Mouse (Mus musculus): ENCODE measurements around the gene Stx18.

Stx18 gene

DNA sequence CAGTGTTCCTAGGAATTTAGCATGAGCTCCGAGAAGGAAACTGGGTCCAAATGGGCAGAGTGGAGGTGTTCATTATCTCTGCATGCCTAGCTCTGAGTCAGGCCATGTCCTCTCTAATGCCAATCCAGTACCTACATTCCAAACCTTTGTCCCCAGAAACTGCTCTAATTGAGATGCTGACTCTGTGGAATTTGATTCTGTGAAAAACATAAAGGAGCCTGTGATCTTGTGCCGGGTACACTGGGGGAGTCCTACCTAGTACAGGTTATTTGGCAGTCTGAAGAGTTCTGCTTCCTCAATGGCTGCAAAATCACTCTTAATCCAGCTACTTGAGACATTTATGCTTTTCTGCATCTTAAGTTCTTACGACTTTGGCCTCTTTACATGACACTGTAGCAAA, 40.0 kb downstream of the Stx18 start:
- no peak for DNase-seq (ENCODE audit: low read depth, low spot score)

DNA sequence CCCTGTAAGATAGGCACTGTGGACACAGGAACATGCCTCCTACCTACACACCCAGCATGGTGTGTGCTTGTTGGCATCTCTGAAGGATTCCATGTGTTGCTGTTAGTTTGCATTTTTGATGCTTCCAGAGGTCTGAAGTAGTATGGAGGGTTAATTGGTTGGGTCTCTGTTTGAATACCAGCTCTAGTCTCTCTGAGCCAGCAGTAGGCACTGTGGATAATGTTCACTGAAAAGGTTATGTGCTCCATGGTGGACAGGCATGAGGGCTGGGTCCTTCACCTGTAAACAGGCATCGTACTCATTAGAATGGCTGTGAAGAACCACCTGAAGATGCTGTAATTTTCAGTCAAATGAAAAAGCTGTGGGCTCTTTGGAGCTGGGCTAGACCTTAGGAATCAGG, 41.9 kb downstream of the Stx18 start:
- DNase-seq (ENCODE audit: low read depth, low spot score), result no peak

DNA sequence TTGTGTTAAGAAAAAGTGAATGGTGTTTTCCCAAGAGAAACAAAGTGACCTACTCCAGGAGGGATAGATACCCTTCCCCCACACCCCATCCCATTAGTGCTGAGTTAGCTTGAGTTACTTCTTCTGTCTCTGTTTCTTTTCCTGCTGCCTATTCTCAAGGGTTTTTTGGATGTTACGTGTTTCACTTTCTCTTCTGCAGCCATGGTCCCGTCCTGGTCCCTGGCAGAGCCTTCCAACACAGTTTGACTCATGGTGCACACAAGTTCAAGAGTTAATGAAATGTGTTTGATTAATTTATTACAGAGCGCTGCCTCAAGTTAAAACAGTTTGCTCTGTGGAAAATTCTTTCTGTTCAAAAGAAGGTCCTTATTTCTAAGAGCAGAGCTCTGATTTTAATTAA, 44.0 kb downstream of the Stx18 start:
- DNase-seq (ENCODE audit: low read depth, low spot score), result no peak

DNA sequence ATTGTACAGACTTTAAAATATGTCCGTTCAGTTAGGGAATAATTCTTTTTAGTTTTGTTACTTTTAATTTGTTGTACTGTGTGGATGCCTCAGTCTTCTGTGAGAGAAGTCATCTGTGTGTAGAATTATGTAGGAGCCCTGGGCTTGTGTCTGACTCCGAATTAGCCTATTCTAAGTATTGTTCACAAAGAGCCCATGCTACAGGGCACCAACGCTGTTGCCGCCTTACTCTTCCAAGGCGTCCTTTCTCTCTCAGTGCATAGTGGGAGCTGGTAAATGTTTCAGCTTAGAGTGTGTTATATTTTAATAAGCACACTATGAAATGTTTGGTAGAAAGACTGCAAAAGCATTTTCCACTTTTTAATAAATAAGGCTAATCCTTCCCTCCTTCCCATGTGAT, 44.8 kb downstream of the Stx18 start:
- no peak for DNase-seq (ENCODE audit: low read depth, low spot score)

DNA sequence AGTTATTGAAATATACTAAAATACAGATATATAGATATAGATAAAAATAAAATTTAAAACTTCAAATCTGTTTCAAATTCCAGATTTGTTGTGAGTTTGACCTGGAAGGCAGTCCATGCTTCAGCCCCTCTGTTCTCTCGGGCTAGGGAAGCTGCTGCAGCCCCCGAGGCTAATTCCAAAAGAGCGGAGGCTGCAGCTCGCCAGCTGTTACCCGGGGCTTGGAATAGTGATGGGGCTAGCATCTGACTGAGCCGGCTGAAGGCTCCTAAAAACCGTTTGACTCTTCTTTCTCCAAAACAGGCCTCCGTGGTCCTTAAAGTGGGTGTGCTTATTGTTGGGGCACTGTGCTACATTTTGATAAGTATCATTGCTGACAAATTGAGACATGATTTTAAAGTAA, 46.1 kb downstream of the Stx18 start:
- DNase-seq (ENCODE audit: low read depth, low spot score), result no peak

DNA sequence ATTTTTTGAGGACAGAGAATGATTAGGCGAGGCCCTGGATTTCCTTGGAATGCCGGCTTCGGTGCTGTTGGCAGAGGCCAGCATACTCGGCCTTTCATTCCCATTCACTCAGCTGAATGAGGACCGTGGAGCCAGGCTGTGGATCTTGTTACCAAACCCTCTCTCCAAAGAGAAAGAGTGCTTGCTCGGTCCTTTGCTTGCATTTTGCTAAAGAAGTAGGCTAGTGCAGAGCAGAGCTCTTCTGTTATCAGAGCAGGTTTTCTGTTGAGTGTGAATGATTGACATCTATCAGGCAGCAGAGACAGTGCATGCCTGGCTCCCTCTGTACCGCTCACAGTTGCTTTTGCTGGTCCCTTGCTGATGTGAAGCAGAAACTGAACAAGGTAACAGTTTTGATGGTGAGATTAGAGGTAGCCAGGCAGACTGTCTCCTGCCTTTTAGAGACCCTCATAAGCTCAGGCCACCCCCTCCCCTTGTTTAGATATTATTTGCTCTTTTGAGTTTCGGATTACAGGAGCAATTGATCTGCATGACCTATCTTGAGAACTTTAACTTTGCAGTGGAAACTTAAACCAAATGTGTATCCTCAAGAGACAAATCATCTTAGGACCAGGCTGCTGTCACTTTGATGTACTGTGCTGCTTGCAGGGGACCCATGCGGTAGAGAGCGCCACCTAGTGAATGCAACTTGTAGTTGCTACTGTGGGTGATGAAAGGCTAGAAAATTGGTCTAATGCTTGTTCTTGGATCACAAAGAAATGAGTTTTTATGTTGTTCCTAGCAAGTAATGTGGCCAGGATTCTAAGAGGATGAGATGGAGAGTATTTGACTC, 47.2 kb downstream of the Stx18 start:
- peak; percentile 62 for DNase-seq (ENCODE audit: low read depth, low spot score)

DNA sequence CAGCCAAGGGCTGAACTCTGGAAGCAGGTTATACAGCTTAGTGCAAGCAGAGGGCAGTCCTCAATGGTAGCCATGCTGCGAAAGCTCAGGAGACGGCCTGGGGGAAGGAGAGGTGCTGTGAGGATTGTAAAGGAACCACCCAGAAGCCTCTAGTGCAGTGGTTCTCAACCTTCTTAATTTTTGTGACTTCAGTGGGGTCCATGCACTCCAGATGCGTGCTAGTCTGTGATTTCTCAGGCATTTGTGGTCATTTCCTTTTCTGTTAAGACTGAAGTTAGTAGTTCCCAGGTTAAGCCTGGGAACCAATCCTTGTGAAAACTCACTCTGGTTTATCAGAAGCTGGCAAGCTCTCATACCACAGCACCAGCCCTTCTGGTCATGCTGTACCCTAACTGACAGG, 51.6 kb downstream of the Stx18 start:
- DNase-seq (ENCODE audit: low read depth, low spot score), result no peak

DNA sequence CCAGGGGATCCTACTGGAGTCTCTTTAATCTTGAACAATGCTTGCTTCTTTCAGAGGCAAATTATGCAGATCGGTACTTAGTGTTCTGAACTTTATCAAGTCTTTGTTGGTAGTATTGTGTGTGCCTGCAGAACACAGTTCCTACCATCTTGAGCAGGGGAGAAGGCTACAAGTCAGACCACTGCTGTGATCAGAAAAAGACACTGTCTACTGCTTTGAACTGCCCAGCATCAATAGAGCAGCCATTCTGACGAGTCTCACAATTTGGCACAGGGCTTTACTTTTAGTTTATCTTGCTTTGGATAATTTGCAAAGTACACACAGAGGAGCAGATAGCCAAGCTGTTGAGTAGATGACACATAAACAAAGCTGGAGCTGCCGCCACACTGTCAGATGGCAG, 52.0 kb downstream of the Stx18 start:
- DNase-seq (ENCODE audit: low read depth, low spot score), result peak; percentile 49

DNA sequence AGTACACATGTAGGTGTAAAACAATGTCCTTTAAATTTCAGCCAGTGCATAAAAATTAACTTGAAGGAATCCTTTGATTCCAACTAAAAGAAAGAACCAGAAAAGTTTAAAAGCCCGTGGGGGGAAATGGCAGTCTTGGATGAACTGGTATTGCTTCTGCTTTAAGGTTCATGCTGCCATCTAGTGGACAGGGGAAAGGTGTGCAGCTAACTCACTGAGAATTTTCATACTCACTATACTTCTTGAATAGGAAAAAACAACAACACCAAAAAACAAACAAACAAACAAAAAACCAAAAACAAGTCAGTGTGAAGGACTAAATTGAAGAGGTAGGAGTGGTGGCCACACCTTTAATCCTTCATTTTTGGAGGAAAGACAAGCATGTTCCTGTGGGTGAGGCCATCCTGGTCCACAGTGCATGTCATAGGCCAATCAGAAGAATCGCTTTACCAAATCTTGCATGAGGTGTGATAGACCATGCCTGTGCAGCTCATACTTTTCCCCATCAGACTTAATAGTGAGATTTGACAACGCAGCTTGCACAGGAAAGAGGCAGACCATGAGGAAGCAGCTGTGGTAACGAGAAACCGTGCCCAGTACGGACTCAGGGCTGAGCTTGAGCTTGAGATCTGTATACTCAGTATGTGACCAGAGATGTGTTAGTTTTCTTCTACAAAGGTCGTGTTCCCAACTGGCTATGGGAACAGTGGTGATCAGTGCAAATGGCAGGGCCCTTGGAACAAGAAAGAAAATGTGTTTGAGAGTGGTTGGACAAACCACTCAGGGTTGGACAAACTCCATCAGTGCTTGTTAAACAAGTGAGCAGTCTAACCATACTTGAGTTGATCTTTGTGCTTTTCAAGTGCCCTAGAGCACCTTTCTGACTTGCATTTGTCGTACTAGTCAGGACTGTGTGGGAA, 52.8 kb downstream of the Stx18 start:
- peak; percentile 63 for DNase-seq (ENCODE audit: low read depth, low spot score)

DNA sequence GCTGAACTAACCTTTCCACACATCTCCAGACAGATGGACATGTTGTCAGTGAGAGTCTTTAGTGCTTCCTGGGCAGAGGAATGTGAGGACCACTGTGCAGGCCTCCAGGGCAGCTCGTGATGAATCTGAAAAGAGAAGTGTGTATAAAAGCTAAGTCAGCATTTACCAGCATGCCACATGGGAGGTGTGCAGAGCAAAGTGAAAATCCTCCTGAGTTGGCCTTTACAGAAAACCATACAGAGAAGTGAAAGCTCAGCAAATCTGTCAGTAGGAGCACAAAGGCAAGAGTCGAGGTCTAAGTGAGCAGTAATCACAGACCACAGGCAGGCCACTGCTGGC, 53.4 kb downstream of the Stx18 start:
- no peak for DNase-seq (ENCODE audit: low read depth, low spot score)

DNA sequence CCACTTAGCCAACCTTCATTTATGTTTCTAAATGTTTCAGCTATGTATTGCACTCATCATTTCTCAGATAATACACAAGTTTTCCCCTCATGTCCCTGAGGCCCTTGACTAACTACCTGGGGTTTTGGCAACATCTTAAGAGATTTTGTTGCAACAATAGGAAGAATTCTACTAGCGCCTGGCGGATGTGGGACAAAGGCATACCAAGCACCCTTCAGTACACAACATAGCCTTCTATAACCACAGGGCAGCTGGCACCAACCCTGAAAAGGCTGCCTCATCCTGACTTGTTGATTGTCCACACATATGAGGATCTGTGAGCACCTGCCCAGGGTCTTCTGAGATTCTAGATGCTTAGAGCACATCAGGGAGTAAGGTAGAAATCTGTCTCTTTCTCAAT, 55.8 kb downstream of the Stx18 start:
- DNase-seq (ENCODE audit: low read depth, low spot score), result no peak

DNA sequence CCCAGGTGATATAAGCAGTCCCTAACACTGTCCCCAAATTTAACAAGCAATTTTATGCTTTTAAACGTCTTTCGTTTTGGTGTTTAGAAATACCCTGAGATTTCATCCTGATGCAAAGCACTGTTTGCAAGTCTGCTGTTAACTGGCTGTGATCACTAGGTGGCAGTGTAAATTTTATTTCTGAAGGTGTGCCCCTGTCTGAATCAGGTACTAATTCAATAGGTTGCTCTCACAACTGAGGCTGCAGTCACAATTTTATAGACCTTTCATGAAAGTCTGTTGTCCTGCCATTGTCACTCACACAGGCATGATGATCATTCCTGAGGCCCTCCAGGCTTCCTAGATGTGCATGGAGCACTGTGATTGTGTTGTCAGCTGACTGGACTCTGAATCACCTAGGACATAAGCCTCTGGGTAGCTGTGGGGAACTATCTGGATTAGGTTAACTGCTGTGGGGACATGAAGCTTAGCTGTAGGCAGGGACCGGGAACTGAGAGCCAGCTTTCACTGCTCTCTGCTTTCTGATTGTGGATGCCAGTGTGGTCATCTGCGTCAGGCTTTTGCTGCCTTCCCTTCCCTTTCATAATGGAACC, 59.1 kb downstream of the Stx18 start:
- DNase-seq (ENCODE audit: low read depth, low spot score), result peak; percentile 25

DNA sequence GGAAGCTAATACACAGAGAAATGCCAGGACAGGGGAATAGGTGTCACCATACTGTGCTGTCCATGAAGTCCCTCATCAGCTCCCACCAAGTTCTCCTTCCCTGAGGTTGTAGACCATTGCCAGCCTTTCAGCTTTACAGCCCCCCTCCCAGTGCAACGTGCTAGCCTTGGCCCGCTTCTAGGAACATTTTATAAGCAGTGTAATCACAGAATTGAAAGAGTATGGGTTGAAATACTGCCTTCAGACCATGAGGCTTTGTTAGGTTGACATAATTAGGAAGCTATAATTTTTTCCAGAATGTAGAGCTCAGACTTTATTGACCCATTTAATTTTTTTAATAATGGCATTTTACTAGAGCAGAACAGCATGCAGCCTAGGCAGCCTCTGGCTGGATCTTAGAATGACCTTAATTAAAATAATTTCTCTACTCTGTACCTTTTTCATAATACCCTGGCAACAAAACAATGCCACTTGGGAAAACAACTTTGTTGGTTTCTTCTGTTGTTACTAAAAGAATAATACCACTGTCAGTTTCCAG, 60.7 kb downstream of the Stx18 start:
- no peak for DNase-seq (ENCODE audit: low read depth, low spot score)

DNA sequence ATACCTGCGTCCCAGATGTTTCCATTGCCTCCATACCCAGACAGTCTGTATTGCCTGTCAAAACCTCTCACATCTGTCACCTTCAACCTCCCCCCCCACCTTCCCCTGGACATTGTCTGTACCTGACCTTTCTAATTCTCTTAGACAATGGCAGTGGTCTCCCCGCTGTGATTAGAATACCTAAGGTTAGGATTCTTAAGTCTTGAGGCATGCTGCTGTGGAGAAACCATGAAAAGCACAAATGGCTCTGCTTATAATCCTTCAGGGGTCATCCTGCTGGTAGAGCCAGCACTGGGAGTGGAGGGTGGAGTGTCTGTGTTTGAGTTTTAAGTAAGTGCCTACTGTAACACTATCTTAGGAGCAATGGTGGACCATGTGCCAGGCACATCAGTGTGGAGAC, 64.4 kb downstream of the Stx18 start:
- DNase-seq (ENCODE audit: low read depth, low spot score), result peak; percentile 77

DNA sequence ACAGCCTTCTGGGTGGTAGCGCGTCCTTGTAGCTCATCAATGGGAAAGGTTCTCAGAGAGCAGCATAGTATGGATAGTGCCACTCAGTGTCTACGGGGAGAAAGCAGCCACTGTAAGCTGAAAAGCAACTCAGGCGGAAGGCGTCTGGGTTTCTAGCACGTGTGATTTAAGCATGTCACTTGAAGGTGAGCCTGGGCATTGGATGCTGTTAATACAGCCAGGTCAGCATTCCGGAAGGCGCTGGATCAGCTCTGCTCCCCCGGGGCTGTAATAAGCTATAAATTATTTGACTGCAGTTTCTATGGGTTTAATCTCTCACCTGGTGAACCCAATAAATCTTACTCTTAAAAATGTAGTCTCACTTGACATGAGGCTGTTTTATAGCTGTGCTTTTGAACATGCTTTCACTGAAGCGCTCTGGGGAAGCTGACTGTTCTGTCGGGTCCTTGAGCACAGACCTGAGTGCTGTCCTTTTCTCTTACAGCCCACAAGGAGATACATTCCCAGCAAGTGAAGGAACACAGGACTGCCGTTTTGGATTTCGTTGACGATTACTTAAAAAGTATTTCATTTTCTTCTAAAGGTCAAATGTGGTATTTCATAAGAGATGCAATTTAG, 67.6 kb downstream of the Stx18 start:
- DNase-seq (ENCODE audit: low read depth, low spot score), result no peak

DNA sequence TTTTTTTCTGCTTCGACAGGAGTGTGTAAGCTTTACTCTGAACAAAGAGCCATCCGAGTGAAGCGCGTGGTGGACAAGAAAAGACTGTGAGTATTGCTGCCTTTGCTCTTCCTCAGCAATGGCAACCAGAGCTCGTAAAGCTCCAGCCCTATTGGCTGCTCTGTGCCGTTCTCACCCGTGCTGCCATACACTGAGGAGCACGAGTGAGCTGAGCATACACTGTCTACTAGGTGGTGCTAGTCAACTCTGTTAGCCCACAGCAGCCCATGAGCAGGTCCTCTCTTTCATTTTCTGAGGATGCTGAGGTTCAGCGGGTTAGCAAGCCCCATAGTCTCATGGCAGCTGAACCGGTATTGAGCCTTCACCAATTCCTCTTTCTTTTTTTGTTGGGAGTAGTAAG, 68.3 kb downstream of the Stx18 start:
- no peak for DNase-seq (ENCODE audit: low read depth, low spot score)

DNA sequence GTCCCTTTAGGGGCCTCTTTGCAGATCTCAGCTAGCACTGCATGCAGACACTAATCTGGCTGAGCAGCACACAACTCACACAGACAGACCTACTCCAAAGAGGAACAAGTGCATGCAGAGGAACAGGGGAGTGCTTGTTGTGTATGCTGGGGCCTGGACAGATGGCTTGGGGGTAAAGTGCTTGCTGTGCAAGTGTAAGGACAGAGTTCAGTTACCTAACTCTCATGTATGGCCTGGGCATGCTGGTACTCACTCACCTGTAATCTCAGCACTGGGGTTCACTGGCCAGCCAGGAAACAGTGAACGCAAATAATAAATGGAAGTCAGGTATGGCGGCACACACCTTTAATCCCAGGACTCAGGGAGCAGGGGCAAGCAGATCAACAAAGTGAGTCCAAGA, 76.0 kb downstream of the Stx18 start:
- no peak for DNase-seq (ENCODE audit: low read depth, low spot score)

DNA sequence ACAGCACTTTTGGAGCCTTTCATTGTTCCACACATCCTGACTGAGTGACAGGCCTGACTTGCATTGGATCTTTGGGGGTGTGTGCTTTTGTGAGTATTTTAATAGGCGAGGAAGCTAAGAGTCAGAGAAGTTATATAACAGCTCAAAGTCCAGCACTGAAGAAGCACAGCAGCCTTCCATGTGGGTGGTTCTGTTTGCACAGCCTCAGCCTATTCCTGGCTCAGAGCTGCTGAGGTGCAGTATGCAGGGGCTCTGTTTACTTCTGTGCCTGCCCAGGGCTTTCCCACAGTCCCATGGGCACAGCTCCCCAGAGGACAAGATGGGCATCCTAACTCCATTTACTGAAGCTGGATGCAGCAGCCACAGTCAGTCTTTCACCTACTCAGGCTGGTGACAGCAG, 78.5 kb downstream of the Stx18 start:
- DNase-seq (ENCODE audit: low read depth, low spot score), result no peak

DNA sequence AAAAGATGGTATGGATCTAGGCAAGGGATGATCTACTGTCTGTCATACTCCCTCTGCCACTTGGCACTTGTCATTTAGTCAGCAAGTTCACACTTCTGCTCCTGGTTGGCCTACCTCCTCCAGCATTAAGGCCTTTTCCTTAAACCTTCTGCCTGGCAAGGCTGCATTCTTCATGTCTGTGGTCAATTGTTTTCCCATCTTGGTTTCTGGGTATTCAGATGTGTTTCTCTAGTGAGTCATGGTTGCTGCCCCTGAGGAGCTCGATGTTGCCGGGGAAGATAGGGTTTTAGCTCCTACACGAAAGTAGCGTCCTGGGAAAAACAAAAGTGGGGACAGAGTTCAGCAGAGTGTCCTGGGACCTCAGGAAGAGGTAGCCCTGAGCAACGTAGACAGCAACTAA, 80.7 kb downstream of the Stx18 start:
- no peak for DNase-seq (ENCODE audit: low read depth, low spot score)

DNA sequence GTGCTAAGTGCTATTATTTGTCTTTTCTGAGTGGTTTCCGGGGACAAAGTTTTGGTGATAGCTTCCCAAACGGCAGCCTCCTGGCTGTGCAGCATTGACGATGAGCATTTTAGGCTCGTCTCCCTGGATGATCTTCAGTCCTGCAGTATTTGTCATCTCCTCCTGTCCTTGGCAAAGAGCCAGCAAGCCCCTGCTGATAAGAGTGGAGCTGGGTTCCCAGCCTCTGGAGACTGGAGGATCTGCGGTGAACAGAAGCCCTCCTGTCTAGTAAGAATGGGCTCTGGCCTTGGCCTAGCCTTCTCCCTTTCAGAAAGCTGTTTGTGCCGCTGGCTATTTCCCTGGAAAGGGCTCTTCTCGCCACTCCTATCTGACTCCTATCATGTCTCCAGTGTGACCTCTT, 83.2 kb downstream of the Stx18 start:
- DNase-seq (ENCODE audit: low read depth, low spot score), result no peak

DNA sequence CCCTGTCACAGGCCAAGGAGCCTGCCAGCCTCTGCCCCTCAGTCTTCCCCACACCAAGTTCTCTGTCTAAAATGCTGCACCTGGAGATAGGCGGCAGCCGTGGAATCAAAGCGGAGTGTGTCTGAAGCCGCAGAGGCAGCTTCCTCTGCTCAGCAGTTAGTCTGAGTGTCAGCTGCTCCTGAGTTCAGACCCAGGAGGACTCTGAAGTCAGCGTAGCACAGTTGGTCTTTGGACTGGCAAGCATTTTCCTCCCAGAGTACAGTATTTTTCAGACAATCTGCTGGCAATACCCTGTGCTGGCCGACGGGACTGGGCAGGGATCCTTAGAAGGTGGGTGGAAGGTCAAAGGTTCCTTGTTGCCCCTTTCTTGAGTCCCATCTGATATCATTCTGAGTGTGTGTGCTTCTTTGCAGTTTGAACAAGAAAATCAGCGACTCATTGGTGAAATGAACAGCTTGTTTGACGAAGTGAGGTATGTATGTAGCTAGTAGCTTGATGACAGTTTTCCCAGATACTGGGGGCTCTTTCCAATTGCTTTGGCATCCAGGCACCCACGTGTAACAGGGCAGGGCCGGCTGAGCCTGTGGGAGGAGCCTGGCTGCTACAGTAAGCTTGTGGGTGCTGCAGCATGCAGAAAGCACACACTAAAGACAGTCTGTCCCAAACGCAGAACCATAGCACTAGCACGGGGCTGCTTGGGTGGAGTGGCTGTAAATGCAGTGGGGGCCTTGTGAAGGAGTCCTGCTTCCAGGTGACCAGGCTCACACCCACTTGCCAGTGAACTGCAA, 88.2 kb downstream of the Stx18 start:
- no peak for DNase-seq (ENCODE audit: low read depth, low spot score)

Measured in R1 (cell line).